Mouse (Mus musculus) ES-Bruce4 (cell line): ENCODE results near the gene Katna1.

Source experiments
- CTCF ChIP-seq: IDR thresholded peaks from one replicate; pipeline ENCODE4 v1.8.1; 2011; ENCODE audit warnings: low read depth, low read length
- EP300 ChIP-seq: IDR thresholded peaks from 2 replicates; pipeline ENCODE4 v1.6.1; 2011; ENCODE audit warnings: low read depth, low read length; ENCODE audit not compliant: insufficient read depth
- POLR2A ChIP-seq: IDR thresholded peaks from one replicate; pipeline ENCODE4 v1.8.1; 2011; ENCODE audit warnings: low read length; ENCODE audit not compliant: insufficient read depth

GRCm38 (mm10) chr10:7727011-7727410, 1.2 kb downstream of the Katna1 start:
- TF ChIP-seq CTCF (no peak), POLR2A (no peak), EP300 (no peak)
